Mouse (Mus musculus) c-Kit-positive CD71-positive TER-119-negative erythroid progenitor cells, embryonic 14.5 days (primary cell): Measurements from ENCODE around the gene Nle1.

ENCODE experiments used
- DNase-seq: peaks from one replicate; pipeline ENCODE4 v3.0.0-alpha.2; 2013; ENCODE audit warnings: low read depth

Nle1 gene

DNA sequence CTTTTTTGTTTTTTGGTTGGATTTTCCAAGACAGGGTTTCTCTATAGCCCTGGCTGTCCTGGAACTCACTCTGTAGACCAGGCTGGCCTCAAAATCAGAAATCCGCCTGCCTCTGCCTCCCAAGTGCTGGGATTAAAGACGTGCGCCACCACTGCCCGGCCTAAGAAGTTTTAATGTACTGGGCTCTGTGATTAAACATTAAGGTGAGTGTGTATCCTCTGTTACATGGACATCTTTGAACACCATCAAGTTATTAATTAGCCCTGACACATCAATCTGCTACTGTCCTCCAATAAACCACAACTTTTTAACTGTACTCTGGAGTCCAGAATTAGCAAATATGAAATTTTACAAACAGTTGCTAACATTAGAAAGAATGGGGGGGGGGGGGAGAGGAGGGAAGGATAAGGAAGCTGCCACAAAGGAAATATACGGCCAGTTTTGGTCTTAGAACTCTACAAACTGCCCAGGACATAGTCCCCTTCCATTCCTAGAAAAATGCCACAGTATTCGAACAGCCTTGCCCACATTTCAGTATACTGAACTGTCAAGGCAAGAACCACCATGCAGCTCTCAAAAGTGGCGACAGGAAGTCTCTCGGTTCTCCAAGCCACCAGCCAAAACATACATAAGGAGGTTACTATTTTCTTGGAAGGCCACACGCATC lies 38.6 kb downstream of the Nle1 start:
- no peak for DNase-seq

DNA sequence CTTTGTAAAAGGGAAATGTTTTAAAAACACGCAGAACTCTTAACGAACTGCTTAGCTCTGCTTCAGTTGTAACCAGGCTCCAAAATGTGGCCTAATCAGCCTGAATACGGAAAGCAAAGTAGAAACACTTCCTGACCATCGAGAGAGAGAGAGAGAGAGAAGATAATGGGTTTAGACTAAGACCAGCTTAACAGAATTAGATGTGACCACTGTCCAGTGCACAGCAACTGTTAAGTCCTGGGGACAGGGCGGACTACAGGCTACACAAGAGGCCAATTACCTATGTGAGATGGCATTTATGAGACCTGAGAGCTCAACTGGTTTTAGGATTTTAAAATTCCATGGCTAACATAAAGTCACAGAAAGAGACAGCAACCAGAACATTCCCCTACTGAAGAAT lies 40.3 kb downstream of the Nle1 start:
- no peak for DNase-seq

DNA sequence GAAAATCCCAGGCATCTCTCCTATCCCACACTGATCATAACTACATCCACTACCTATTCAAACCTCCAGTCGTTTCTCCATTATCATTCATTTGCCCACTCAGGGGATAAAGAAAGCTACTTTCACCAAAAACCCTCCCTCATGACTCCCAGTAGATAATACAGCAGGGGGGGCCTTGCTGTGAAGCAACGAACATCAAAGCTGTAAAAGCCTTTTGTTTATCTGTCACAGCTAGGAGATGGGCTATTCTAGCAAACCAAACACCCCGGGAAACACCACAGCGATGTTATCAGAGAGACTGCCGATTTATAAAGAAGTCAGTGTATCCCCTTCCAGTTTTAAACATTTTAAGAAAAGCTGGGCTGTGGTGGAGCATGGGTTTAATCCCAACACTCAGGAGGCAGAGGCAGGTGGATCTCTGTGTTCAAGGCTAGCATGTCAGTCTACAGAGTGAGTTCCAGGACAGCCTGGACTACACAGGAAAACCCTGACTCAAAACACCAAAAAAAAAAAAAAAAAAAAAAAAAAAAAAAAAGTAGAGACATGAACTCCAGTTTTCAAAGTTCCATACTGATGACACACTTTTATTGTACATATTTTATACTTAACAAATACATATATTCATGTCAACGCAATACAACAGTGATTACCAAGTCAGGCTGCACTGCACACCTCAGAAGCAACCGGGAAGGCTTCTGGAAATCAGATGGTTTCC lies 41.2 kb downstream of the Nle1 start:
- DNase-seq = no peak

- DNase-seq = no peak
Observed at GRCm38 (mm10) chr11:82865957-82866356, 42.3 kb downstream of the Nle1 start.

- DNase-seq = no peak
Observed at GRCm38 (mm10) chr11:82863488-82863931, 44.7 kb downstream of the Nle1 start.

DNA sequence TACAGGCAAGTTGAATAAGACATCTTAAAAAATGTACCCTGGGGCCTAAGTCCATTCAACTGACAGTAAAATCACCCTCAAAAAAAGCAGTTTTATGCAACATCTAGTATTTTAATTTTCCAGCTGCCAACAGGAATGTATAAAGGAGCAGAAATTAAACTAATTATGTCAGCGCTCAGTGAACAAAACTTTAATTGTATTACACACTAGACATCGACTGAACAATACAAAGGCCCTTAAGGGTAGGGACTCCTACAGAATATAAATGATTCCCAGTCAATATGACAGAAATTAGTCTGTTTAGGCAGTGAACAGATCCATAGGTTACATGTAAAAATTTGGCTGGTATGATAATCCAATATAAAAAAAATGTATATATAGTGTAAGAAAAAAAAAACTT lies 45.2 kb downstream of the Nle1 start:
- no peak for DNase-seq

DNA sequence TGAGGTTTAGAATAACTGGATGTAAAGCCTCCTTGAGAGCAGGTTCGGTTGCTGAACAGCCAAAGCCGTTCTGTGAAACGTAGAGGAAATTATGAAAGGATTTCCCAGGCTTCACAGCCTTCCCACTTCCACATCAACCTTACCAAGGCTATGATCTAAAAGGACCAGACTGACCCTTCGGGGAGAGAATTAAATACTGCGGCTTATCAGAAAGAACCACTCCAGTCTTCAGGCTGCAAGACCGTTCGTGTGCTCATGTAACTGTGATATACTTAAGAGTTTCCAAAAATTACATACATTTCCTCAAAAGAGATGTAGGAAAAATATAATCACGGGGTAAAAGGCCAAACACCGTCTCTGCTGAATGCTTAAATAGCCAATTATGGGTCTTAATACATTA lies 45.6 kb downstream of the Nle1 start:
- DNase-seq = no peak

- DNase-seq = no peak
Observed at GRCm38 (mm10) chr11:82861558-82861957, 46.7 kb downstream of the Nle1 start.

GRCm38 (mm10) chr11:82860759-82861158 lies 47.5 kb downstream of the Nle1 start:
- no peak for DNase-seq

GRCm38 (mm10) chr11:82857307-82857848 lies 50.8 kb downstream of the Nle1 start:
- no peak for DNase-seq

- no peak for DNase-seq
Observed at GRCm38 (mm10) chr11:82856032-82856431, 52.2 kb downstream of the Nle1 start.

DNA sequence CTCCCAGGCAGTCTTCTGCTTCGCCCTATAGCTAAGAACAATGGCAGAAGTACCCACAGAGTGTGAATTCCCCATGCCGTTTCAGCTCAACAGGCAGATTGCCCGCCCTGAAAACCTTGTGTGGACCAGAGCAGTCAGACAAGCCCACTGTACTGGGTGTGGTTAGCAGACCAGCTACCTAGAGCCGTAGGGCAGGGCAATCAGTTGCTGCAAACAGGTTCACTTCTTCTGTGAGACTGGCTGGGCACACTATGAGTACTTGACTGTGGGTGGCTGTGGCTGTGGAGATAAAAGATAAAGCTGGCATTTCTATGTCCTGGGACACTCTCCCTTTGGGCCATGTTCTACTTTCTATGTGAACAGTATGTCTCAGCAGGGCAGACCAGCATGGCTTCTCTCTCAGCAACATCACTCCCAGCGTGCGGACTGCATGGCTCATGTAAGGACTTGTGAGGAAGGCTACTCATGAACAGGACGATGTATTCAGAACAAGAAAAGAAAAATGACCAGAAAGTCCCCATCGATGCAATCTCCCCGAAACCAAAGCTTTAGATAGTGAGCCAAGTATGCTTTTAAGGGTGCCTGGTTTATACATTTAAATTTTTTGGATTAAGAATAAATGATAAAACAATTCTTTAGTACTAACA lies 52.8 kb downstream of the Nle1 start:
- DNase-seq = no peak

GRCm38 (mm10) chr11:82854111-82854510 lies 54.1 kb downstream of the Nle1 start:
- DNase-seq = no peak

DNA sequence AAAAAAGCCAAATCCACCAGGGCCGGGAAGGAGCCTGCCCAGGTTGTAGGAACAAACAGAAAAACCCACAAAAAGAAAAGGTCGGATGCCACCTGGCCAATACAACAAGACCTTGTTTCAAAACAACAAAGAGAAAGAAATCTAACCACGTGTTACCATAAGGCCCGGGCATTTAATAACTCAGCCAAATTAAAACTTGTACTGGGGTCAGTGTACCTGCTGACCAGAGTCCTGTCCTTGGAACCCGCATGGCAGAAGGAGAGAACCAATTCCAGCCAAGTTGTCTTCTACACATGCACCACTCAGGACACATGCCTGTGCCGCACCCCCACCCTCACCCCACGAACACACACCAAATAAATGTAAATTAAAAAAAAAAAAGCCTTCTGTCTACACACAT lies 55.3 kb downstream of the Nle1 start:
- no peak for DNase-seq

- no peak for DNase-seq
Observed at GRCm38 (mm10) chr11:82852540-82852939, 55.7 kb downstream of the Nle1 start.

DNA sequence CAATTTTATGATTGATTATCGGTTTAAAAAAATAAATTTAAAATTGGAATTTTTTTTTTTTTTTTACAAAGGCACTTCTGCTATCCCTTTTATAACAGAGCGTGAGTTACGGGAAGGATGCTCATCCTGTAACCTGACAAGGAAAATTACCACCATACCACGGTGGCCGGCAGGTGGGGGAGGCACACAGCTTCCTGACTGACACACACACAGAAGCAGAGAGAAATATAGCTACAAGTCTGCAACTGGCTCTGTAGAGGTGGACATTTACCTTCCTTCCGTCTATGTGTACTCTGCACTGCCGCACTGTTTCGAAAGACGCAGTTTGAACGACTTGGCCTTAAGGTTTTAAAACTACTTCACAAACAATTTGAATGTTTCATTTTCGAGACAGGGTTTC lies 56.1 kb downstream of the Nle1 start:
- no peak for DNase-seq
